Mouse (Mus musculus): ENCODE measurements around the gene Cntd1.

- no peak for TF ChIP-seq CTCF (IDR thresholded peaks at IDR 0.05)
- no peak for TF ChIP-seq EP300 (IDR thresholded peaks at IDR 0.05)
These were observed 36.4 kb downstream of the Cntd1 start for GRCm38 (mm10) chr11:101315082-101315650.

Measured in lung, postnatal 0 days (tissue).